Mouse (Mus musculus): ENCODE measurements around the gene Gfra1. TPM values are rescaled to one million over a fixed set of nuclear protein-coding genes. Genes with fewer than 3 reads are reported as not detected.

The Gfra1 gene
- polyA plus RNA-seq, 1 experiment: 44.8 TPM

DNA sequence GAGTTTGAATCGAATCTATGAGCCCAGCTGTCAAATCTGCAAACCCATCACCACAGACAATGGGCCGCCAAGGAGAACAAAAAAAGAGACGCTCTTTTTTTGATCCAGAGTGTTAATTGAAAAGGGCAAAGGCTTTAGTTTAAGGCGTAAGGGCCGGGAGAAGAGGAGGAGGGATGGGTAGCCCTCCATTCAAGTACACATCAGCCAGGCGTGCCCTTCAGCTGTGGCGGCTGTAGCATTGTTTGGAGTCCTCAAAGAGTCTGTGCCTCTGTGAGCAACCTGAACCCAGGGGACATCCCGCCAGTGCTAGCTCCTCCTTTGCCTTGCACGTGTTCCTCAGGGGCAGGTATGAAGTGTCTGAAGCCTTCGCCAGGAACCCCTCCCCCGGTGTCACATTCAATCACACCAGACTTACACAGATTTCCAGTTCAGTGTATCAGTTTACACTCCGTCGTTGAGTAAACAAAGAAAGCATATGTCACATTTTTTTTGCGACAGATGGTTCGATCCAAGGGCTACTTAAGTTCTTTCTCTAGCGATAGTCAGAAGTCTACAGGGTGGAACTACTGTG lies 867 bp upstream of the Gfra1 start:
- TF ChIP-seq CTCF (IDR thresholded peaks at IDR 0.05; ENCODE audit: borderline replicate concordance, extremely low read depth, insufficient read depth, insufficient read length): no peak
- no peak; the same call in 1 of the 2 replicates for TF ChIP-seq POLR2A (IDR thresholded peaks at IDR 0.05; ENCODE audit: borderline replicate concordance, extremely low read depth, insufficient read depth, insufficient read length, poor library complexity, severe bottlenecking)
- peak; percentile 93 for DNase-seq (ENCODE audit: low read depth)

DNA sequence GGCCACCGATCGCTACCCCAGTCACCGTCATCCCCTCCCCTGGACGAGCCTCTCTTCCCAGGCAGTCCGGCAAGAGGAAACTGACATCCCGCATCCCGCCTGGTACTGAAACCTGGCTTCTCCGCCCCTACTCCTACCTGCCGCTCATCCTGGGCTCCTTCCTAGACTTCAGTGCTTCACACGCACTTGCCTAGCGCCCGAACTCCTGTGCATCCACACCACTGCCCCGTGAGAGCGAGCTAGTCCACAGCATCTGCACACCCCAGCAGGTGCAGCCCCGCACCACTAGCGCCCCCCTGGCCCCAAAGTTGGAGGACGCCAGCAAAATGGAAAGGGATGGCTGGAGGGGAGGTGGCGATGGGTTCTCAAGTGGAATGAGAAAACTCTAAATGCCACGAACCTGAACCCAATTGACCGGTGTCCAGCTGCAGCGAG lies 631 bp downstream of the Gfra1 start:
- peak; percentile 78 for DNase-seq (ENCODE audit: low read depth)
- TF ChIP-seq POLR2A (IDR thresholded peaks at IDR 0.05; ENCODE audit: borderline replicate concordance, extremely low read depth, insufficient read depth, insufficient read length, poor library complexity, severe bottlenecking) (no peak), CTCF (IDR thresholded peaks at IDR 0.05; ENCODE audit: borderline replicate concordance, extremely low read depth, insufficient read depth, insufficient read length) (peak; percentile 28; the same call in 1 of the 2 replicates)

DNA sequence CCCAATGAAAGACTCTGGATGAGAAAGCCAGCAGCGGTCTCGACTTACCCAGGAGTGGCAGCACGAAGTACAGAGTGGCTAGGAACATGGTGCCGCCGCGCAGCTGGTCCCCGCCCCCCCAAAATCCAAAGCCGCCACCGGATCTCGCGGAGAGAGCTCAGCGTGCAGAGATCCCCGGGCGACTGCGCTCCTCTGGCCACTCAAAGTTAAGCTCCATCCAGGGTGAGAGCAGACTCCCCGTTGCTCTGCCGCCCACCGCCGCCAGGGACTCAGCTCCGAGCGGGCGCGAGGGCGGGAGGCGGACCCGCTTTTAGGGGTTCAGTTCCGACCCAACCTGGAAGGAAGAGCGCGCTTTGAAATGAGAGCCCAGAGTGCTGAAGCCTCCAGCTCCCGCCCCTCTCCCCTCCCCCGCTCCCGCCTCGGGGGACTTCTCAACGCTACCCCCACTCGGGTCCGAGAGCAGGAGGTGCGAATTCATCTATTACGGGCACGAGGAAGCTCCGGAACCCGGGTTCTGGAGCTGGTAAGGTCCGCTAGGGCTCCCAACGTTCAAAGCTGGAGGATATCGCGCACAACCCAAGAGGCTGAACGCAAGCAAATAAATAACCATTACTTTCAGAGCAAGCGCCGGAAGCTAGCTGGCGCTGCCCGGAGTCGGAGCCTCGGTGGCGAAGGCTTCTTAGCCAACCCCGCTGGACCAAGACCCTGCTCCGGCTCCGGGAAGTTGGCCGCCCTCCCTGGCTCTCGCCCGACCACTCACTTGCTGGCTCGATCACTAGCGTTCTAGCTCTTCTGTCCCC lies 1.2 kb downstream of the Gfra1 start:
- DNase-seq (ENCODE audit: low read depth): peak; percentile 74
- TF ChIP-seq POLR2A (IDR thresholded peaks at IDR 0.05; ENCODE audit: borderline replicate concordance, extremely low read depth, insufficient read depth, insufficient read length, poor library complexity, severe bottlenecking) (no peak), CTCF (IDR thresholded peaks at IDR 0.05; ENCODE audit: borderline replicate concordance, extremely low read depth, insufficient read depth, insufficient read length) (peak; percentile 41; the same call in 1 of the 2 replicates)

DNA sequence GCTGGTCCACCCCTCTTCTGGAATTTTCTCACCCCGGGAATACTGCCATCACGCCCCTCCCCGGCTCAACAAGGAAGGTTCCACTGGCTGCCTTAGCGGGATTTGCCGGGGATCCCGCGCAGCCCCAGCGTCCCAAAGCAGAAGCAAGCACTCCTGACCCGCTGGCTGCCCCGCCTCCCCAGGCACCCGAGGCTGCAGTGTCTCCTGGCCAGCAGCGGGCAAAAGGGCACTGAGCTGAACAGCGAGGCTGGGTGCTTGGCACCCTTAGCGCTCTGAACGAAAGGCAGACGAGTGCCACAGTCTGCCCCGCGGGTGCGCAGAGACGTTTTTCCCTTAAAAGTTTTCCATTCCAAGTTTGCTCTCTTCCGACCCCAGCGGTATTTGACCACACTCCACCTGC lies 2.1 kb downstream of the Gfra1 start:
- DNase-seq (ENCODE audit: low read depth): peak; percentile 20
- no peak for TF ChIP-seq CTCF (IDR thresholded peaks at IDR 0.05; ENCODE audit: borderline replicate concordance, extremely low read depth, insufficient read depth, insufficient read length)
- TF ChIP-seq POLR2A (IDR thresholded peaks at IDR 0.05; ENCODE audit: borderline replicate concordance, extremely low read depth, insufficient read depth, insufficient read length, poor library complexity, severe bottlenecking): no peak

DNA sequence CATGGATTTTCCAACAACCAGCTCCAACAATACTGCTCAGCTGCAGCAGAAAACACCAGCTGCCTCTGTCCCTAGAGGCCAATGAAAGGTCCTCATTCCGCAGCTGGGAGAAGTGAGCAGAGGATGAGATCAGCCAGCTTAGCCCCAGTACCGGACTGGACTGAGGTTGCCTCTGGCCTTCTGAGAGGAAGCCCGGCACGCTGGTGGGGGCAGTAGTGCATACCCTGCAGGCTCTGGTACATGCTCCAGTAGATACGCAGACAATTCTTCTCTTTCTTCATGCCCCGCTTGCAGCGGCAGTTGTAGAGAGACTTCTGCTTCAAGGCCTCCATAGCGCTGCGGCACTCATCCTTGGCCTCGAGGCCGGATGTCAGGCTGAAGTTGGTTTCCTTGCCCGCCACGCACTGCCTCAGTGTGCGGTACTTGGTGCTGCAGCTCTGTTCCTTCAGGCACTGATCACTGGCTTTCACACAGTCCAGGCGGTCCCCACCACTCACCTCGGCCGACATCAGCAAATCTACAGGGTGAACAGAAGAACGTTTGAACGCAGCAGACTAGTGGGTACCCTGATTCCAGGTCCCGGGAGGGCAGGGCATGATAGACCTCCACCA lies 2.7 kb downstream of the Gfra1 start:
- no peak for TF ChIP-seq CTCF (IDR thresholded peaks at IDR 0.05; ENCODE audit: borderline replicate concordance, extremely low read depth, insufficient read depth, insufficient read length)
- TF ChIP-seq POLR2A (IDR thresholded peaks at IDR 0.05; ENCODE audit: borderline replicate concordance, extremely low read depth, insufficient read depth, insufficient read length, poor library complexity, severe bottlenecking): no peak
- peak; percentile 40 for DNase-seq (ENCODE audit: low read depth)

DNA sequence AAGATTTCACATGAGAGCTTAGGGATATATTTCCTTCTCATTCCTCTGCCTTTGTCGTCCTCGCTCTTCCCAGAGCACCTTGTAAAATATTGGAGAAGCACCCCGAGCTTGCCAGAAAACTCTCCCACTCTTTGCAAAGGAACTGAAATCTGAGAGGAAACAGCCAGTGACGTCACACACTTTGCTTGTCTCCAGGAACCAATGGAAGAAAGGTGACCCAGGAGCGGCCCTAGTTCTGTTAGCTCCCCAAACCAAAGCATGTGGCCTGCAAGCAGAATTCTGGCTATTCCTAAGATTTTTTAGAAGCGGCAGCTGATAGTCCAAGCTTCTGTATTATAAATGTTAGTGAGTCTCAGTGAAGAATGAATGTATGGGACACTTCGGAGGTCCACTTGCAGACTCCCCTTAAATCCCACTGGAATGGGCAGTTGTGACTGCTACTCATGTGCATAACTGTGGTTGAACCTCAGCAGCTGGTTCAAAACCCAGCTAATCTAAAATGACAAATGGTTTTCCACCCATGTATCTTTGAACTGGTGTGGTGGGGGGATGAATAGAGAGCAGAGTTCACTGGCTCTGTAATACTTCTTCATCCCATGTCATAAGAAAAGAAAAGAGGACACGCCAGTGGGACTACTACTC lies 3.4 kb downstream of the Gfra1 start:
- DNase-seq (ENCODE audit: low read depth): peak; percentile 48

DNA sequence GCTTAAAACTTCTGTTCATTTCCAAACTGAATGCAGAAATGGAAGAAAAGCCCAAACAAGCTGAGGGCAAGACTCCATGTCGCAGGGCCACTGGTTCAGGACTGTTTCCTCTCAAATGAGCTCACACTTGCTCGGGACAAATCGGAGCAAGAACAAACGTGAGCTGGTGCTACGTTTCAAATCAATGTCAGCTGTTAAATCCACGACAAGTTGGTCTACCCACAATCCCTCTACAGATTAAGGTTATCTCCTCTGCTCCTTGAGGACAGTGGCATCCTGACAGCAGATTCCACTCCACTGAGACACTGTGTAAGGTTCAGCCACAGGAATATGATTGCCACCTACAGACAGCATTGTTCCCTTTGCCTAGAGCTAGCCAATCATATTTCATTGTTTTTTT lies 4.4 kb downstream of the Gfra1 start:
- no peak for TF ChIP-seq CTCF (IDR thresholded peaks at IDR 0.05; ENCODE audit: borderline replicate concordance, extremely low read depth, insufficient read depth, insufficient read length)
- no peak for TF ChIP-seq POLR2A (IDR thresholded peaks at IDR 0.05; ENCODE audit: borderline replicate concordance, extremely low read depth, insufficient read depth, insufficient read length, poor library complexity, severe bottlenecking)
- DNase-seq (ENCODE audit: low read depth): peak; percentile 23

More for the DNA sequence above, 3.4 kb downstream of the Gfra1 start:
- TF ChIP-seq POLR2A (IDR thresholded peaks at IDR 0.05; ENCODE audit: borderline replicate concordance, extremely low read depth, insufficient read depth, insufficient read length, poor library complexity, severe bottlenecking) (no peak), CTCF (IDR thresholded peaks at IDR 0.05; ENCODE audit: borderline replicate concordance, extremely low read depth, insufficient read depth, insufficient read length) (no peak)

DNA sequence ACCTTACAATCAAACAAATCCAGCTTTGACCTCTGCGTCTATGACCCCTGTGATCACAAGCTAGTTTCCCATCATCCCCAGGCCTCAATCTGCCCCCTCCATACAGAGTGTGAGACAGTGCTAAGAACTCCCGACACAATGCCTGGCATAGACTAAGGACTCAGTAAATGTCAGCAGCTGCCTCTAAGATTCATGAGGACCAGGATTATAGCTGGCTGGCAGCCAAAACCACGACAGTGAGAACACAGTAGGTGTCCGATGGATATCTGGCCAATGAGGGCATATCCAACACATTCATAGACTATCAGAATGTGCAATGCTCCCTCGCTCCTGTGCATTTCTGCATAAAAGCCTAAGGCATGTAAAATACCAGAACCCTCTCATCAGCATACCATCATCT lies 5.0 kb downstream of the Gfra1 start:
- peak; percentile 75 for DNase-seq (ENCODE audit: low read depth)
- TF ChIP-seq CTCF (IDR thresholded peaks at IDR 0.05; ENCODE audit: borderline replicate concordance, extremely low read depth, insufficient read depth, insufficient read length) (no peak), POLR2A (IDR thresholded peaks at IDR 0.05; ENCODE audit: borderline replicate concordance, extremely low read depth, insufficient read depth, insufficient read length, poor library complexity, severe bottlenecking) (no peak)

DNA sequence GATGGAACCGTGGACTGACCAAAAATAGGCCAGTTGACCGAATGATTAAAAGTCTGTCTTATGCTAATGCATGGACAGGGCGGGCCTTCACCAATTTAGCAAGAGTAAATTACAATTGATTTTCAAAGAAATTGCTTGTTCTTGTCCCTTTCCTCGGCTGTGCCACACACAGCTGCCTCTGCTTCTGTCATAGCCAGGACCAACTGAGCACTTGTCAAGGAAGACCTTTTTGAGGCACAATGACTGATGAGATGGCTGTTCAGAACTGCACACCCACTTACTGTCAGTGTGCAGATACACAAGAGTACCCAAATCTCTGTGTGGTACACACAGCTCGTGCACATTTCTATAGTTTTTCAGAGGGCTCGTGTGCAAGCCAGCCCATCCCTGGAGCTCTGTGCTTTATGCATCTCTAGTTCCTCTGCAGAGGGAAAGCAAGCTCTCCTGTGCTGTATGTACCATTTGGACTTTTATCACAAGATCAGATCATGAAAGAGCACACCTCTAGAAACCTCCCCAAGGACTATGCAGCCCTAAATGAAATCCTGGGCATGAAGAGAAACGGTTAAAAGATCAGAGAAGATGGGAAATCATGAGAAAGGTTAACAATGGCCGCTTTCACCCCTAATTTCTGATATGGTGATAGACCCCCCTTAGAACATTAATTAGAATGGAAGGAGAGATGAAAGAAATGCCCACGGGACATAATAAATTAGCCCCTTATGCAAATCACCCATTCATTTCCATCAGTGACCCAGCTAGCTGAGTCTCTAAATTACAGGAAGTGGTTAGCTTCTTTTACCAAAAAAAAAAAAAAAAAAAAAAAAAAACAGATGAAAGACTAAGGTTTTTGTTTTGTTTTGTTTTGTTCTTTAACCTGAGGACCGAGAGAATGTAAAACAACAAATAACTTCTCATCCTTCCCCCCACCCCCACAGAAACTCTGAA lies 12.7 kb downstream of the Gfra1 start:
- DNase-seq (ENCODE audit: low read depth): peak; percentile 80
- no peak for TF ChIP-seq POLR2A (IDR thresholded peaks at IDR 0.05; ENCODE audit: borderline replicate concordance, extremely low read depth, insufficient read depth, insufficient read length, poor library complexity, severe bottlenecking)
- TF ChIP-seq CTCF (IDR thresholded peaks at IDR 0.05; ENCODE audit: borderline replicate concordance, extremely low read depth, insufficient read depth, insufficient read length): no peak

DNA sequence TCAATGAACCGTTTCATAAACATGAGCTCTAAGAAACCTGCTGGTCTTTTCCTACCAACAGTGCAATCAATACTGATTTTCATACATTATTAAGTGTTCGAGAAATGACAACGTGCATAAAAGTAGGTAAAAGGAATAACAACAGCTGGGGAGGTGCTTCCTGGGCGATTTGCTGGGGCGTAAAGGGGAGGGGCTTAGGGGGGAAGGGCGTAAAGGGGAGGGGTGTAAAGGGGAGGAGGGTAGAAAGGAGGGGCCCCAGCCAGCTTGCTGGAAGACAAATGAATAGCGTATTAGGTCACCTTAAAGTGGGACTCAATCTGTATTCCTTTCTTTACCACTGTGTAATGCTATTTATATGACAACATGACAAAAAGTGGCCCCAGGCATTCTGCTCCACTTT lies 13.9 kb downstream of the Gfra1 start:
- no peak for DNase-seq (ENCODE audit: low read depth)
- TF ChIP-seq CTCF (IDR thresholded peaks at IDR 0.05; ENCODE audit: borderline replicate concordance, extremely low read depth, insufficient read depth, insufficient read length): no peak
- no peak for TF ChIP-seq POLR2A (IDR thresholded peaks at IDR 0.05; ENCODE audit: borderline replicate concordance, extremely low read depth, insufficient read depth, insufficient read length, poor library complexity, severe bottlenecking)

Measured in brain, embryonic 14.5 days (tissue).